Mouse (Mus musculus): ENCODE measurements around the gene 4930519G04Rik. TPM values are rescaled to one million over a fixed set of nuclear protein-coding genes. Genes with fewer than 3 reads are reported as not detected.
"Not testable (repeated sequence)": the region's sequence is repeated elsewhere in the genome, so short reads cannot be mapped to it uniquely, and the experiment has no call there.

Gene 4930519G04Rik
- polyA plus RNA-seq, 1 experiment from 2014 or later: not detected

- no peaks in the 10 kb centered on the region for H3K36me3 ChIP-seq
- no peak for ATAC-seq (ENCODE audit: low FRiP score)
- no peaks in the 10 kb centered on the region for H3K27me3 ChIP-seq
- H3K9me3 ChIP-seq: no peaks in the 10 kb centered on the region
- H3K4me3 ChIP-seq: no peak overlapping the region
- H3K4me2 ChIP-seq: no peak overlapping the region
- H3K9ac ChIP-seq: no peak overlapping the region
- H3K27ac ChIP-seq: no peak overlapping the region
- 88% methylated on average over 20 of the region's 20 CpGs for WGBS
- no peaks in the 10 kb centered on the region for H3K4me1 ChIP-seq (replicated peaks)
These were observed 1.8 kb upstream of the 4930519G04Rik start for GRCm38 (mm10) chr5:114851565-114852236.

DNA sequence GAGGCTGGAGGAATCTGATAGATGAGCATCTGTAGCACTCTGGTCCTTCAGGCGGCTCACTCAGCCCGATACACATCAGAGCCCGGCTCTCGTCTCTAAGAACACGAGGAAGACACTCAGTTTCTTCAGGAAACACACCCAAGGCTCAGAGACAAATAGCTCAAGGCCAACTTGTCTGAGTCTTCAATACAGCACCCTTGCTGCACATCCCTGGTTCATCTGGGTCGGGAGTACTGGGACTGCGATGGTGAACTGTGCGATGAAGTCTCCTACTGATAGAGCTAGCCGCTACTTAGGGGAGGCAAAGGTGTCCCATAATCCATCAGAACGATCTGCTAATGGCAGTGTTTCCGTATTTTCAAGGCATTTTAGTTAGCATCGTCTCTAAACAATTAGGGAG lies 5.1 kb downstream of the 4930519G04Rik start, which contains the start of gene Gm9936:
Gm9936 (minus strand) TSS at position 101 of the 400 bp plus-strand sequence.
- H3K4me2 ChIP-seq: peak within 1 kb of the TSS; percentile 56
- H3K27me3 ChIP-seq: peaks cover 16% of the 10 kb centered on the region
- H3K9me3 ChIP-seq: no peaks in the 10 kb centered on the region
- H3K27ac ChIP-seq: no peak within 1 kb of the TSS
- 86% methylated on average over 12 of the region's 12 CpGs for WGBS
- peaks cover 8% of the 10 kb centered on the region; the same call in 1 of the 2 replicates for H3K4me1 ChIP-seq (replicated peaks)
- H3K36me3 ChIP-seq: no peaks in the 10 kb centered on the region
- no peak for ATAC-seq (ENCODE audit: low FRiP score)
- peak within 1 kb of the TSS; percentile 52; the same call in 1 of the 2 replicates for H3K9ac ChIP-seq
- H3K4me3 ChIP-seq: peak within 1 kb of the TSS; percentile 33

- 0 out of 2 replicates have a peak, but pooled peaks have one; percentile 52 for ATAC-seq (ENCODE audit: low FRiP score)
- H3K27ac ChIP-seq: no peak overlapping the region
- H3K36me3 ChIP-seq: no peaks in the 10 kb centered on the region
- H3K9ac ChIP-seq: peak overlapping the region; percentile 52; the same call in 1 of the 2 replicates
- H3K9me3 ChIP-seq: no peaks in the 10 kb centered on the region
- H3K4me1 ChIP-seq (replicated peaks): peaks cover 8% of the 10 kb centered on the region; the same call in 1 of the 2 replicates
- H3K27me3 ChIP-seq: peaks cover 16% of the 10 kb centered on the region
- H3K4me3 ChIP-seq: peak overlapping the region; percentile 33
- peak overlapping the region; percentile 56 for H3K4me2 ChIP-seq
- WGBS: 5% methylated on average over 18 of the region's 18 CpGs
These were observed 5.8 kb downstream of the 4930519G04Rik start for GRCm38 (mm10) chr5:114859253-114859652.

DNA sequence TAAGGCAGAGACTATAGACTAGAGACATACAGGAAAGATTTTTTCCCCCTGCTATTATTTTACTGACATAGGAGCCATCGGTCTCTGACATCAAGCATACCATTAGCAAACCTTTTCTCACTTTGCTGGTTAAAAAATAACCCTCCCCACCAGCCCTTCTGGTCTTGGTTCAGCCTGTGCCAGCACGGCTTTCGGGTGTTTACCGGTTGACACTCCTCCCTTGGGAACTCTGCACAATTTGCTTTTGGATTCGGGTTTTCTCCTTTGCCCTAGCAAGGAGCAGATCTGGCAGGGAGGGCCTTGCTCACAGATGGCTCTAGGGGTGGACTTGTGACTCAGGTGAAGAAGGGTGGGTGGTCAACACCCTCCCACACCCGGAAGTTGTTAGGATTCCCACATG lies 8.3 kb downstream of the 4930519G04Rik start:
- peaks cover 16% of the 10 kb centered on the region for H3K27me3 ChIP-seq
- H3K36me3 ChIP-seq: no peaks in the 10 kb centered on the region
- H3K9ac ChIP-seq: no peak overlapping the region
- H3K9me3 ChIP-seq: no peaks in the 10 kb centered on the region
- H3K4me3 ChIP-seq: no peak overlapping the region
- H3K27ac ChIP-seq: no peak overlapping the region
- WGBS: 71% methylated on average over 6 of the region's 6 CpGs
- no peak for ATAC-seq (ENCODE audit: low FRiP score)
- peaks cover 8% of the 10 kb centered on the region; the same call in 1 of the 2 replicates for H3K4me1 ChIP-seq (replicated peaks)
- H3K4me2 ChIP-seq: no peak overlapping the region

DNA sequence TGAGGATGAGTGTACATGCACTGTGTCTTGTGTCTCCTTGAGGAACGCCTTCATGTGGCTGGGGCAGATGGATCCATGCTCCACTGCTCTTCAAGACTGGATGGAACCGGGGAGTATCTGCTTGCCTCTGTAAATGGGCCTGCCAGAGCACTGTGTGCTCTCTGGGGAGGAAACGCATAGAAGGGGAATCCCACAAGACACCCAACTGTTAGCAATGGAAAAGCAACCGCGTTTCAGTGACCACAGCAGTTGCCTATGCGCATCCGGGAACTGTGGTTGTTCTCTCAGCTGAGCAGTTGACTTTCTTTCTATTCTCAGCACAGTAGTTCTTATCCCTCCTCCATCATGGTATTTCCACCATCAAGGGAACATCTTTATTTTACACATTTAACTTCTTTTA lies 11.3 kb downstream of the 4930519G04Rik start:
- no peak overlapping the region for H3K4me3 ChIP-seq
- H3K4me1 ChIP-seq (replicated peaks): no peaks in the 10 kb centered on the region
- no peak overlapping the region for H3K4me2 ChIP-seq
- no peak overlapping the region for H3K27ac ChIP-seq
- 0 out of 2 replicates have a peak, but pooled peaks cover 3% of the 10 kb centered on the region for H3K36me3 ChIP-seq
- H3K9me3 ChIP-seq: peaks cover 13% of the 10 kb centered on the region
- no peak overlapping the region for H3K9ac ChIP-seq
- ATAC-seq (ENCODE audit: low FRiP score): no peak
- WGBS: 84% methylated on average over 7 of the region's 7 CpGs
- 0 out of 2 replicates have a peak, but pooled peaks cover 3% of the 10 kb centered on the region for H3K27me3 ChIP-seq

GRCm38 (mm10) chr5:114865279-114865678 lies 11.8 kb downstream of the 4930519G04Rik start:
- no peak for ATAC-seq (ENCODE audit: low FRiP score)
- 0 out of 2 replicates have a peak, but pooled peaks cover 1% of the 10 kb centered on the region for H3K27me3 ChIP-seq
- no peak overlapping the region for H3K4me2 ChIP-seq
- H3K27ac ChIP-seq: no peak overlapping the region
- 0 out of 2 replicates have a peak, but pooled peaks cover 3% of the 10 kb centered on the region for H3K36me3 ChIP-seq
- H3K9me3 ChIP-seq: peaks cover 13% of the 10 kb centered on the region
- H3K9ac ChIP-seq: no peak overlapping the region
- WGBS: 90% methylated on average over 12 of the region's 12 CpGs
- no peaks in the 10 kb centered on the region for H3K4me1 ChIP-seq (replicated peaks)
- no peak overlapping the region for H3K4me3 ChIP-seq

GRCm38 (mm10) chr5:114875858-114876257 lies 22.4 kb downstream of the 4930519G04Rik start:
- Histone ChIP-seq H3K4me2 (no peak overlapping the region), H3K36me3 (no peaks in the 10 kb centered on the region), H3K9me3 (no peaks in the 10 kb centered on the region), H3K27me3 (no peaks in the 10 kb centered on the region), H3K27ac (no peak overlapping the region), H3K4me1 (replicated peaks) (no peaks in the 10 kb centered on the region), H3K9ac (no peak overlapping the region), H3K4me3 (no peak overlapping the region)
- no peak for ATAC-seq (ENCODE audit: low FRiP score)
- WGBS: 47% methylated on average over 6 of the region's 6 CpGs

GRCm38 (mm10) chr5:114876331-114876730 lies 22.9 kb downstream of the 4930519G04Rik start:
- Histone ChIP-seq H3K9ac (no peak overlapping the region), H3K27me3 (no peaks in the 10 kb centered on the region), H3K36me3 (no peaks in the 10 kb centered on the region), H3K4me2 (no peak overlapping the region), H3K4me3 (no peak overlapping the region), H3K4me1 (replicated peaks) (no peaks in the 10 kb centered on the region), H3K27ac (no peak overlapping the region), H3K9me3 (no peaks in the 10 kb centered on the region)
- no peak for ATAC-seq (ENCODE audit: low FRiP score)
- 22% methylated on average over 6 of the region's 6 CpGs for WGBS

DNA sequence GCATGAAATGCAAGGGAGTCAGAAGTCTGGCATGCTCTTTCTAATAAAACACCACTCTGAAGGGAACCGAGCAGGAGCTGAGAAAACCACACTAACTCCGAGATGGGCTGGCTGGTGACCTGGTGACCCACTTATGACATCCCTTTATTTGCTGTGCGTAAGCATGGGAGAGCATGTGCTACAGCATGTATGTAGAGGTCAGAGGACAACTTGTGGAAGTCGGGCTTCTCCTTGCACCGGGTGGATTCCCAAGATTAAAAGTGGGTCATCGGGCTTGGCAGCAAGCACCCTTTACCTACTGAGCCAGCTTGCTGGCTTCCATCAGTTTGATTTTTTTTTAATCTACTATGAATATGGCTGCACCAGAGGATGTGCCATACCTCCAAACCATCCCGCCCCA lies 24.0 kb downstream of the 4930519G04Rik start:
- 67% methylated on average over 7 of the region's 7 CpGs for WGBS
- ATAC-seq (ENCODE audit: low FRiP score): no peak
- Histone ChIP-seq H3K9ac (no peak overlapping the region), H3K9me3 (no peaks in the 10 kb centered on the region), H3K4me3 (no peak overlapping the region), H3K36me3 (no peaks in the 10 kb centered on the region), H3K27ac (no peak overlapping the region), H3K4me1 (replicated peaks) (no peaks in the 10 kb centered on the region), H3K27me3 (no peaks in the 10 kb centered on the region), H3K4me2 (no peak overlapping the region)

DNA sequence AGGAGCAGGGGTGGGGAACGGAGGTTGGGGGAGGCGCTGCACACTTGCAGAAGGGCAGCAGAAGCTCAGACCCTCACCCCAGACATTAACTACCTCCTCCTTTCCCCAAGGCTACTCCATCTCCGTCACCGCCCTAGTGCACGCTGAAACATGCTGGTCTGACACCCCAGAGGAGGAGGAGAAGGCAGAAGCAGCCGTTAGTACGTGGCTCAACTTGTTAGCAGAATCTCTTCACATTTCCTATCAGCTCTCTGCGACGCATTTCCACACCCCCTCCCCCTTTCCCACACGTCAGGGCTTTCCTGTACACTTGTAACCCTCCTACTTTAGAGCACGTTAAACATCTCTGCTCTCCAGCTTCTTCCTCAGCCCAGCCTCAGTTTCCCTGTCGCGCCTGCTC lies 25.9 kb downstream of the 4930519G04Rik start:
- Histone ChIP-seq H3K4me2 (no peak overlapping the region), H3K9me3 (no peaks in the 10 kb centered on the region)
- 71% methylated on average over 13 of the region's 13 CpGs for WGBS

GRCm38 (mm10) chr5:114882319-114882718 lies 28.9 kb downstream of the 4930519G04Rik start:
- H3K4me1 ChIP-seq (replicated peaks); ATAC-seq (ENCODE audit: low FRiP score); H3K9ac ChIP-seq; H3K4me2 ChIP-seq; H3K9me3 ChIP-seq; H3K27me3 ChIP-seq; H3K27ac ChIP-seq; H3K4me3 ChIP-seq; H3K36me3 ChIP-seq: not testable (repeated sequence)
- WGBS: 89% methylated on average over 7 of the region's 7 CpGs

More for the DNA sequence above, 25.9 kb downstream of the 4930519G04Rik start:
- H3K36me3 ChIP-seq: no peaks in the 10 kb centered on the region
- H3K9ac ChIP-seq: no peak overlapping the region
- H3K4me1 ChIP-seq (replicated peaks): no peaks in the 10 kb centered on the region
- no peak overlapping the region for H3K27ac ChIP-seq
- ATAC-seq (ENCODE audit: low FRiP score): no peak
- no peak overlapping the region for H3K4me3 ChIP-seq
- no peaks in the 10 kb centered on the region for H3K27me3 ChIP-seq

GRCm38 (mm10) chr5:114883022-114883421 lies 29.6 kb downstream of the 4930519G04Rik start:
- WGBS: 94% methylated on average over 11 of the region's 11 CpGs
- H3K4me1 ChIP-seq (replicated peaks): no peaks in the 10 kb centered on the region
- H3K27me3 ChIP-seq: no peaks in the 10 kb centered on the region
- no peak overlapping the region for H3K4me2 ChIP-seq
- no peaks in the 10 kb centered on the region for H3K9me3 ChIP-seq
- H3K4me3 ChIP-seq: no peak overlapping the region
- ATAC-seq (ENCODE audit: low FRiP score): no peak
- no peak overlapping the region for H3K27ac ChIP-seq
- no peak overlapping the region for H3K9ac ChIP-seq
- no peaks in the 10 kb centered on the region for H3K36me3 ChIP-seq

DNA sequence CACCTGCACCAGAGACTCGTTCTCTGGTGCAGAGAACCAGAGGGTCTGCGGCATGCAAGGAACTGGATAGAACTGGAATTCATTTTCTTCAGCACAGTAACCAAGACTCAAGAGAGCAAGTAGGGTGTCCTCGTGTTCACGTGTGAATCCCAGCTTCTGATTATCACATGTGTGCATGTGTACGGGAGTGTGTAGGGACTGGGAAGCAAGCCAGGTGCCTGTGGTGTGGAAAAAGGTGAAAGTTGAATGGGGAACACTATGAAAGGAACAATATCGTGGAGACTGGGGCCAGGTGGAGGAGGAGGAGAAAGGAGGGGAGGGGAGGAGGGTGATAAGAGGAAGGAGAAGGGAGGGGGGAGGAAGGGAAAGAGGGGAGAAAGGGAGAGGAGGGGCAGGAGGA lies 33.3 kb downstream of the 4930519G04Rik start:
- Histone ChIP-seq H3K4me2 (no peak overlapping the region), H3K9ac (no peak overlapping the region), H3K4me1 (replicated peaks) (no peaks in the 10 kb centered on the region), H3K27me3 (no peaks in the 10 kb centered on the region), H3K9me3 (no peaks in the 10 kb centered on the region), H3K36me3 (no peaks in the 10 kb centered on the region), H3K4me3 (no peak overlapping the region), H3K27ac (no peak overlapping the region)
- ATAC-seq (ENCODE audit: low FRiP score): no peak
- WGBS: 83% methylated on average over 6 of the region's 6 CpGs

Measured in hindbrain, embryonic 13.5 days (tissue).